Mouse (Mus musculus) lung, adult 2 months (tissue): Measurements from ENCODE around the gene Man2a1.

Experiments
- CTCF ChIP-seq: fragments of 200-500 bp; IDR thresholded peaks from 2 replicates; pipeline ENCODE4 v1.5.1; 2011; ENCODE audit warnings: mild to moderate bottlenecking, low read length, control low read depth; ENCODE audit not compliant: insufficient read depth
- POLR2A ChIP-seq: fragments of 200-500 bp; IDR thresholded peaks from 2 replicates; pipeline ENCODE4 v1.6.1; 2011; ENCODE audit warnings: low read depth, mild to moderate bottlenecking, control low read depth, low read length, borderline replicate concordance; ENCODE audit errors: extremely low read depth

- no peak for TF ChIP-seq POLR2A
- no peak for TF ChIP-seq CTCF
Measured at GRCm38 (mm10) chr17:64618996-64619395, 18.5 kb downstream of the Man2a1 start.
